Mouse (Mus musculus) liver, postnatal 0 days (tissue): ENCODE data around the gene Pde7b. TPM values are rescaled to one million over a fixed set of nuclear protein-coding genes. Genes with fewer than 3 reads are reported as not detected.

Experiments used
- ATAC-seq: fragments of 200-750 bp; cut with Nextera tagmentation; 2 replicates; pipeline ENCODE4 v1.8.0; 2017; ENCODE audit warnings: mild to moderate bottlenecking, moderate library complexity
- DNase-seq: peaks from one replicate; pipeline ENCODE4 v3.0.0-alpha.2; 2016
- H3K27ac ChIP-seq: fragments of 300-500 bp; sonication (generic); 2 replicates; pipeline ENCODE4 v1.5.1; 2014; ENCODE audit warnings: antibody characterized with exemption, moderate library complexity, mild to moderate bottlenecking, low read depth
- H3K27me3 ChIP-seq: fragments of 300-500 bp; sonication (generic); 2 replicates; pipeline ENCODE4 v1.6.1; 2014; ENCODE audit warnings: low read length, control low read depth, mixed read lengths; ENCODE audit not compliant: insufficient read depth
- H3K36me3 ChIP-seq: fragments of 300-500 bp; sonication (generic); replicated peaks from 2 replicates; pipeline ENCODE4 v1.6.1; 2014; ENCODE audit warnings: mild to moderate bottlenecking, control low read depth, low read length, moderate library complexity, mixed read lengths; ENCODE audit not compliant: insufficient read depth
- H3K4me1 ChIP-seq: fragments of 300-500 bp; sonication (generic); 2 replicates; pipeline ENCODE4 v1.6.1; 2014; ENCODE audit warnings: antibody characterized with exemption, mild to moderate bottlenecking, control low read depth; ENCODE audit not compliant: insufficient read depth
- H3K4me2 ChIP-seq: fragments of 300-500 bp; sonication (generic); 2 replicates; pipeline ENCODE4 v1.6.1; 2014; ENCODE audit warnings: low read depth, mild to moderate bottlenecking, low read length, moderate library complexity, mixed read lengths
- H3K4me3 ChIP-seq: fragments of 300-500 bp; sonication (generic); 2 replicates; pipeline ENCODE4 v1.5.1; 2014; ENCODE audit warnings: low read depth, low read length
- H3K9ac ChIP-seq: fragments of 300-500 bp; sonication (generic); replicated peaks from 2 replicates; pipeline ENCODE4 v1.6.1; 2014; ENCODE audit warnings: mild to moderate bottlenecking, moderate library complexity
- H3K9me3 ChIP-seq: fragments of 300-500 bp; sonication (generic); 2 replicates; pipeline ENCODE4 v1.6.1; 2016; ENCODE audit warnings: mild to moderate bottlenecking, control low read depth, low read length, mixed read lengths
- CTCF ChIP-seq: sonication (generic); IDR thresholded peaks from 2 replicates; pipeline ENCODE4 v1.5.1; 2016; ENCODE audit warnings: antibody characterized with exemption, low read depth
- EP300 ChIP-seq: IDR thresholded peaks from 2 replicates; pipeline ENCODE4 v1.6.1; 2016; ENCODE audit warnings: antibody characterized with exemption, low read depth, mild to moderate bottlenecking
- WGBS: fragments of 180-500 bp; shearing (Covaris S2); extraction: QIAGEN DNeasy Blood & Tissue Kit; methylation state at CpG from one replicate; pipeline ENCODE4 v1.1.7; 2014; ENCODE audit not compliant: insufficient replicate concordance; 5-methylcytosine and 5-hydroxymethylcytosine counted together
- polyA plus RNA-seq: library from polyadenylated mRNA; unstranded; fragments of >200 nt; fragmentation: Nextera tagmentation; extraction: Ambion mirVana; gene quantifications from 2 replicates; pipeline ENCODE4 v1.2.1, GENCODE M21; 2015

The Pde7b gene
- polyA plus RNA-seq, 1 experiment from 2014 or later, result 0.66 TPM

DNA sequence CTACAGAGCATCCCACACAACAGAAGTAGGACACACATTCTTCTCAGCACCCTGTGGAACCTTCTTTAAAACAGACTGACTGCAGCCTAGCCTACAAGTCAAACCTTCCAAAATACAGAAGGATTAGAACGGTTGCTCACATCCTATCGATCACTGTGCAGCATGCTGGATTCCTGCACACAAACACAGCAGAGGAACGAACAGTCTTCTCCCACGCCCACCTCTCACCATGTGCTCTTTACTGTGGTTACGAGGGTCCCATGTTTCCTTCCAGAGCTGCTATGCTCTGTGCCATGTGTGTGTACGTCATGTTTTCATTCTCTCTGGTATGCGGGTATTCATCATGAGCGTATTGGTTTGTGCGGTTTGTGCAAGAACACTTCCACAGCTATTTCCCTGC lies 347.3 kb downstream of the Pde7b start:
- no peaks in the 10 kb centered on the region for H3K4me1 ChIP-seq
- TF ChIP-seq CTCF (no peak), EP300 (no peak)
- WGBS, result 76% methylated on average over 9 of the region's 9 CpGs
- H3K9ac ChIP-seq, result no peak overlapping the region
- DNase-seq, result no peak
- no peak overlapping the region for H3K4me3 ChIP-seq
- H3K36me3 ChIP-seq, result no peaks in the 10 kb centered on the region
- ATAC-seq, result no peak
- H3K9me3 ChIP-seq, result no peaks in the 10 kb centered on the region
- H3K27me3 ChIP-seq, result no peaks in the 10 kb centered on the region
- H3K4me2 ChIP-seq, result no peak overlapping the region
- no peak overlapping the region for H3K27ac ChIP-seq

DNA sequence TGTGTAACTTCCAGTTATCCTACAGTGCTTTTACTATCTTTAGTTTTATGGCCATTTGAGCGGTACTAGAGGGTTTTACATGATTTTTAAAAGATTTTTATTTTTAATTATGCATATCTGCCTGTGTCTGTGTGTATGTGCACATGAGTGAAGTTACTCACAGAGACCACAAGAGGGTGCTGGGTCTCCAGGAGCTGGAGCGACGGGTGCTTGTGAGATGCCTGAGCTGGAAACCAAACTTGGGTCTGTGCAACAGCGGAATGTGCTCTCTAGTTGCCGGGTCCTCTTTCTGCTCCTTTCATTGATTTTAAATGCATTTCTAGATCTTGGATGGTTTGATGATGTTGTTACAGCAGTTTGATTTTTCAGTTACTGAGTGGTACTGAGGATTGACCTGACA lies 352.8 kb downstream of the Pde7b start:
- H3K9me3 ChIP-seq, result no peaks in the 10 kb centered on the region
- no peak overlapping the region for H3K9ac ChIP-seq
- H3K27me3 ChIP-seq, result no peaks in the 10 kb centered on the region
- no peak for DNase-seq
- H3K4me2 ChIP-seq, result no peak overlapping the region
- no peak overlapping the region for H3K27ac ChIP-seq
- no peaks in the 10 kb centered on the region for H3K4me1 ChIP-seq
- ATAC-seq, result no peak
- WGBS, result 87% methylated on average over 5 of the region's 5 CpGs
- no peaks in the 10 kb centered on the region for H3K36me3 ChIP-seq
- no peak overlapping the region for H3K4me3 ChIP-seq
- TF ChIP-seq CTCF (peak; percentile 39), EP300 (no peak)

DNA sequence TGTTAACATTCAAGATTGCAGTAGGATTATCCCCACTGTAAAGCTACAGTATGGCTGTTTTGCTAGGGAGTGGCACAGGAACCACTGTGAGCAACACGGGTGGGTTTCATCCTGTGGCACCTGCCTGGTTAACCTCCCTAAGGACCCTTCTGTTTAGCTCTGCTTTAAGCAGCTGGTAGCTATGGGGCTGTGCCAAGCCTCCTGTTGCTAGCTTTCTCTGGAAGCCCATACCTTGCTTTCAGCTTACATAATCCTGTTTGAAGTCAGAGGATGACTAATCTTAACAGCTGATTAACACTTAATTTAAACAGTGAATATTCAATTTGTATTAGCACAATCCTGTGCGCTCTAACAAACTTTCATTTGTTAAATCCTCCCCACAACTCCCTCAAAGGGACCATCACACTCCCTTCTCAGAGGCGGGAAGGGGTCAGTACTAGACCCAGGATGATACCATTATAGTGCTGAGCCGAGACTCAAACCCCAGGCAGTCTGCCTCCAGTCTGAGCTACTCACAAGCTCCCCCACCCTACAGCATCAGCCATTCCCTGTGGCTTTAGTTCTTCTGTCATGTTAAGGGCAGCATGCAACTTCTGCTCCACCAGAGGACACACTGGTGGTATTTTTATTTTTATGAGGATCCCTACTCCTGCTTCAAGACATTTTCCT lies 362.3 kb downstream of the Pde7b start:
- Histone ChIP-seq H3K27ac (no peak overlapping the region), H3K4me2 (no peak overlapping the region), H3K9ac (no peak overlapping the region), H3K9me3 (no peaks in the 10 kb centered on the region), H3K4me3 (no peak overlapping the region), H3K27me3 (no peaks in the 10 kb centered on the region), H3K4me1 (no peaks in the 10 kb centered on the region), H3K36me3 (peaks cover 8% of the 10 kb centered on the region; the same call in 1 of the 2 replicates)
- WGBS, result 76% methylated on average over 4 of the region's 4 CpGs
- TF ChIP-seq CTCF (no peak), EP300 (no peak)
- ATAC-seq, result no peak
- DNase-seq, result no peak

DNA sequence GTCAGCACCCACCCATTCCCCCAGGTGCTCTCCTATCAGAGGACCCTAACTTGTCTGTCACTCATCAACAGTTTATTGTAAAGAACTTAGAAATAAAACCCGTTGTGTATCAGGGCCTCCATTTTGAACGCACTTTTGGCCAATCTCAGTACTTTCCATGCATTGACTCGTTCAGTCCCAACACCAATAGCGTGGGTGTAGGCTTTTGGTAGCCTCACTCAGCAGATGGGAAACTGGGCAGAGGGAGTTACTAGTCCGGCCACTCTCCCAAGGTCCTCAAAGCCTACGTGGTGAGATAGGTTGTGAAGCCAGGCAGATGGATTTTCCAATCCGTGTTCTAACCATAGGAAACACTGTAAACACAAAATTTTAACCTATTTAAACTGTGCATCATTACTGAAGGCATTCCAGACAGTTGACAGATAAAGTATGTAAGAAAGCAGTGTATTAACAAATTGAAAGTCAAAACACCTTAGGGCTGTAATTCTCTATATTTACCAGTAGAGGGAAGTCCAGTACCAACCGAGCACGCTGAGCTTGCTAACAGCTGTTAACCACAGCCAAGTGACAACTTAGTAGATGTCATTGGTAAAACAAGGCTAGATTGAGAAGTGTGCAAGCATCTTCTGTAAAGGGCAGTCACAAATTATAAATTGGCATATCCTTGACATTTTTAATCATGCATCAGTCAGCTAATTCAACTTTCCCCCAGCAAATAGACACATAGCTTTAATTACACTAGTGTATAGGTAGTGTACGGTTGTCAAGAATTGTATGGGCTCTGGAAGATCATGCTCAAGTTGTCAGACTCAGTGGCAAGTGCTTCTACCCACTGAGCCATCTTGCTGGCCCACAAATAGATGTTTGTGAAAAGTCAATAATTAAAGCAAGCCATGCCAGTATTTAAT lies 363.1 kb downstream of the Pde7b start:
- DNase-seq, result no peak
- peak; percentile 81 for TF ChIP-seq CTCF
- no peak for TF ChIP-seq EP300
- H3K36me3 ChIP-seq, result peaks cover 10% of the 10 kb centered on the region

DNA sequence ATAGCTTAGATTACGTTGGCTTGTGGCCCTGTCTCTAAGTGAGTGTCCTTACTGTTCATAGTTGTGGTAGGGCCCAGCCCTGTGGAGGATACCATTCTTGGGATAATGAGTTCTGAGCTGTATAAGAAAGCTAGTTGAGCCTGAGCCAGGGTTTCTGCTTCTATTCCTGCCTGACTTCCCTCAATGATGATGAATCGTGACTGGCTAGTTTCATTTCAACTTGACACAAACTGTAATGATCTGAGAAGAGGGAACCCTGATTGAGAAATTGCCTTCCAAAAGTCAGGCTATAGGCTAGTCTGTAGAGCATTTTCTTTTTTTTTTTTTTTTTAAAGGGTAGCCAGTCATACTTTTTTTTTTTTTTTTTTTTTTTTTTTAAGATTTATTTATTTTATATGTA lies 376.0 kb downstream of the Pde7b start:
- H3K27ac ChIP-seq, result 0 out of 2 replicates have a peak overlapping the region, but pooled peaks have one; percentile 0
- DNase-seq (no peak), ATAC-seq (no peak)
- H3K4me1 ChIP-seq, result peaks cover 7% of the 10 kb centered on the region
- WGBS, result 44% methylated on average over 2 of the region's 2 CpGs
- no peak for TF ChIP-seq CTCF
- no peak for TF ChIP-seq EP300
- peaks cover 31% of the 10 kb centered on the region for H3K36me3 ChIP-seq
- no peaks in the 10 kb centered on the region for H3K27me3 ChIP-seq
- H3K9ac ChIP-seq, result peak overlapping the region; percentile 66
- H3K4me3 ChIP-seq, result peak overlapping the region; percentile 72
- H3K9me3 ChIP-seq, result no peaks in the 10 kb centered on the region
- H3K4me2 ChIP-seq, result peak overlapping the region; percentile 85

More for the DNA sequence above, 363.1 kb downstream of the Pde7b start:
- no peak for ATAC-seq
- H3K9ac ChIP-seq, result no peak overlapping the region
- whole genome bisulfite sequencing, result 61% methylated on average over 10 of the region's 10 CpGs
- no peaks in the 10 kb centered on the region for H3K9me3 ChIP-seq
- no peak overlapping the region for H3K4me2 ChIP-seq
- H3K4me3 ChIP-seq, result no peak overlapping the region
- no peak overlapping the region for H3K27ac ChIP-seq
- H3K27me3 ChIP-seq, result no peaks in the 10 kb centered on the region
- no peaks in the 10 kb centered on the region for H3K4me1 ChIP-seq

Other genes with a start within 250 kb of the Pde7b start
- 2.3 and 2.6 TPM in 2 replicates for gene Ahi1, start 227.5 kb upstream of the Pde7b start, polyA plus RNA-seq